Mouse (Mus musculus) megakaryocyte, embryonic 14.5 days (primary cell): ENCODE data around the gene Defb25. TPM values are rescaled to one million over a fixed set of nuclear protein-coding genes. Genes with fewer than 3 reads are reported as not detected.

ENCODE experiments used
- H3K27me3 ChIP-seq: replicated peaks from 2 replicates; pipeline ENCODE3; 2012; ENCODE audit warnings: inconsistent platforms
- H3K36me3 ChIP-seq: replicated peaks from 2 replicates; pipeline ENCODE3; 2012; ENCODE audit warnings: low read length, inconsistent platforms, mixed read lengths
- H3K4me1 ChIP-seq: 2 replicates; pipeline ENCODE4 v1.6.1; 2012; ENCODE audit warnings: inconsistent platforms
- H3K4me3 ChIP-seq: replicated peaks from 2 replicates; pipeline ENCODE3; 2012; ENCODE audit warnings: moderate library complexity, mild to moderate bottlenecking, inconsistent platforms
- H3K9me3 ChIP-seq: 2 replicates; pipeline ENCODE4 v1.6.1; 2012; ENCODE audit warnings: inconsistent platforms
- FLI1 ChIP-seq: IDR thresholded peaks from 2 replicates; pipeline ENCODE4 v1.6.1; 2012; ENCODE audit warnings: low read length, inconsistent platforms, mixed read lengths
- GATA1 ChIP-seq: IDR thresholded peaks from 3 replicates; pipeline ENCODE4 v1.6.1; 2012; ENCODE audit warnings: mixed read lengths, low read length, inconsistent platforms, borderline replicate concordance
- polyA plus RNA-seq: library from polyadenylated mRNA; stranded (reverse); fragments of >175 nt; gene quantifications from 2 replicates; pipeline ENCODE4 v1.2.3, GENCODE M21; 2012; ENCODE audit warnings: low replicate concordance; ENCODE audit not compliant: insufficient read depth

Gene Defb25
- polyA plus RNA-seq, 1 experiment: not detected

- no peak overlapping the region for H3K4me3 ChIP-seq
- H3K36me3 ChIP-seq: no peaks in the 10 kb centered on the region
Observed at GRCm38 (mm10) chr2:152612193-152612592, 10.7 kb downstream of the Defb25 start.

DNA sequence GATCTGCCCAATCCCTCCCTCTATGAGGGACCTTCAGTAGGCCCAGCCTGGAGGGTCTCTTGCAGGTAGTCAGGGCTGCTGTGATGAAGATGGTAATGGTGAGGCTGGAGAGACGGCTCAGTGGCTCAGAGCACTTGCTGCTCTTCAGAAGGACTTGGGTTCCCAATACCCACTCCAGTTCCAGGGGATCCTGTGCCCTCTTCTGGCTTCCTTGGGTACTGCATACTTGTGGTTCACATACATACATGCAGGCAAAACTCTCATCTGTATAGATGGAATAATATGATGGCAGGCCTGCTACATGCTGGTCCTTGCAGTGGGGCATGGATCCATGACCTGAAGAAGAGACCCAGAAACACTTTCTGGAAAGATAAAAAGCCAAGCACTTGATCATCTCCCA is 14.1 kb downstream of the Defb25 start:
- TF ChIP-seq GATA1 (no peak), FLI1 (no peak)
- Histone ChIP-seq H3K27me3 (peaks cover 39% of the 10 kb centered on the region), H3K4me3 (no peak overlapping the region), H3K9me3 (peaks cover 15% of the 10 kb centered on the region), H3K36me3 (no peaks in the 10 kb centered on the region), H3K4me1 (peaks cover 46% of the 10 kb centered on the region)

More at GRCm38 (mm10) chr2:152612193-152612592, 10.7 kb downstream of the Defb25 start:
- TF ChIP-seq FLI1: no peak
- TF ChIP-seq GATA1: no peak
- Histone ChIP-seq H3K27me3 (peaks cover 26% of the 10 kb centered on the region), H3K4me1 (peaks cover 18% of the 10 kb centered on the region), H3K9me3 (peaks cover 9% of the 10 kb centered on the region)

DNA sequence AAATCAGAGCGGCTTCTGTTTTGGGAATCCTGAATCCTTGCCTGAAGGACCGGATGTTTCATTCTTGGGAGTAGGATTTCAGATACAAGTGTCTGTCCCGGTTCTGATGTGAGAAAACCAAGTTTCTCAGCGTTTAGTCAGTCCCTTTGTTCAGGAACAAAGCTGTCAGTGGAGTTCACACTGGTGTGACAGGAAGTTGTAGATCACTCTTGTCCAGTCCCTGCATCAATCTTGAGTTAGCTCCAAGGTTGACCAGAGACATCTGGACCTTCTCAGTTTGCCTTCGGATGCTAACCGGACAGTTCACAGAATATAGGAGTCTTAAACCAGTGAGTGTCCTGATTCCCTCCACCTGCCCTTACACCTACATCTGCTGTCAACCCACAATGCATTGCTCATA is 15.1 kb downstream of the Defb25 start:
- Histone ChIP-seq H3K36me3 (no peaks in the 10 kb centered on the region), H3K4me3 (no peak overlapping the region), H3K4me1 (peaks cover 46% of the 10 kb centered on the region), H3K9me3 (peaks cover 18% of the 10 kb centered on the region), H3K27me3 (peaks cover 39% of the 10 kb centered on the region)
- no peak for TF ChIP-seq FLI1
- no peak for TF ChIP-seq GATA1

DNA sequence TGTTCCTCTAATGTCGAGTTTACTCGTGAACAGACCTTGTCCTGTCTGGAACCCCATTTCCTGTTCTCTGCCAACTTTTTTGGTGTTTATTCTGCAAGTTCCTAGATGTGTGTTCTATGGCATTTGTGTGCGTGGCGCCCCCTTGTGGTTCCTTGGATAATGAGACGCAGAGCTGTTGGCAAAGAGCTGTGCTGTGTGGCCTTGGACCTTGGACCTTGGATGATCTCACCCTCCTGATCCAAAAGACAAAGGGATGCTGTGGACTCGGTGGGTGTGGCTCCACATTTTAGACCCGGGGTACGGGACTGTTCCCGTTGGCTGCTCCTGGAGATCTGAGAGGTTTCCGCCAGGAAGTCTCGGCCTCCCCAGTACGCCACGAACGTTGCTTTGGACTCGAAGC is 18.8 kb downstream of the Defb25 start, which contains the start of gene Defb36:
TSS of gene Defb36 (plus strand) at position 271 of the 400 bp plus-strand sequence.
- peaks cover 30% of the 10 kb centered on the region for H3K9me3 ChIP-seq

DNA sequence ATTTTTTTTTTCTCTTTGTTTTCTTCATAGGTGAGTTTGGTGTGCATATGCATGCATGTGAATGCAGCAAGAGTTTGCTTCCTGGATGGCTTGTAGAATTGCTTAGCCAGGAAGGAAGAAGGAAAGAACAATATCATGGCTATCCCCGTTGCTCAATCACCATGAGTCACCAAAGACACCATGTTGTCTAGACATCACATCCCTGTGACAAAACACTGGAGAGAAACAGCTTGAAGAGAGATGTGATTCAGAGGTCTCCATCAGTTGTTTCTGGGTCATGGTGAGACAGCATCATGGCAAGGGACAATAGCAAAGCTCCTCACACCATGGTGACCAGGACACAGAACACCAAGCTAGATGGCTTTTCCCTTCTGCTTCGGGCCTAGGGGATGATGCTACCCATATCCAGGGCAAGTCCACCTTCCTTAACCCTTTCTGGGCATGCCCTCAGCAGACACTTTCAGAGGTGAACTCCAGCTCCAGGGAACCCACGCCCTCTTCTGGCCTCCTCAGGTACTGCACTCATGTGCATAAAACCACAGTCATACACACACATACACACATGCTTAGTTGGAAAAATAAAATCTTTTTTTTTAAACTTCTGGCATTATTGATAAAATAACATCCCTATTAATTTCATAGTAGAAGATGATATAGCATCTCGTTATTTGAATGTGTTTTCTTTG is 21.4 kb downstream of the Defb25 start:
- Histone ChIP-seq H3K4me1 (peaks cover 45% of the 10 kb centered on the region), H3K9me3 (peaks cover 22% of the 10 kb centered on the region), H3K36me3 (no peaks in the 10 kb centered on the region), H3K27me3 (peaks cover 12% of the 10 kb centered on the region), H3K4me3 (no peak overlapping the region)
- TF ChIP-seq FLI1 (no peak), GATA1 (no peak)

More for the DNA sequence above, 18.8 kb downstream of the Defb25 start, which contains the start of gene Defb36:
- Histone ChIP-seq H3K4me1 (peaks cover 49% of the 10 kb centered on the region), H3K36me3 (no peaks in the 10 kb centered on the region), H3K4me3 (no peak within 1 kb of the TSS), H3K27me3 (peaks cover 25% of the 10 kb centered on the region)
- TF ChIP-seq FLI1 (no peak), GATA1 (no peak)

GRCm38 (mm10) chr2:152600076-152600475 is 22.8 kb downstream of the Defb25 start:
- TF ChIP-seq GATA1: no peak
- no peak for TF ChIP-seq FLI1
- H3K4me1 ChIP-seq: peaks cover 31% of the 10 kb centered on the region
- H3K36me3 ChIP-seq: no peaks in the 10 kb centered on the region
- H3K27me3 ChIP-seq: peaks cover 7% of the 10 kb centered on the region
- H3K9me3 ChIP-seq: peaks cover 22% of the 10 kb centered on the region
- no peak overlapping the region for H3K4me3 ChIP-seq

- H3K27me3 ChIP-seq: peaks cover 10% of the 10 kb centered on the region
- peaks cover 24% of the 10 kb centered on the region for H3K4me1 ChIP-seq
- peaks cover 21% of the 10 kb centered on the region for H3K9me3 ChIP-seq
- H3K36me3 ChIP-seq: no peaks in the 10 kb centered on the region
- no peak within 1 kb of the TSS for H3K4me3 ChIP-seq
- no peak for TF ChIP-seq FLI1
- TF ChIP-seq GATA1: no peak
Observed at GRCm38 (mm10) chr2:152599299-152599698, 23.6 kb downstream of the Defb25 start, which contains the start of gene Defb45. Gene Defb45 (minus strand): TSS chr2:152599399.

DNA sequence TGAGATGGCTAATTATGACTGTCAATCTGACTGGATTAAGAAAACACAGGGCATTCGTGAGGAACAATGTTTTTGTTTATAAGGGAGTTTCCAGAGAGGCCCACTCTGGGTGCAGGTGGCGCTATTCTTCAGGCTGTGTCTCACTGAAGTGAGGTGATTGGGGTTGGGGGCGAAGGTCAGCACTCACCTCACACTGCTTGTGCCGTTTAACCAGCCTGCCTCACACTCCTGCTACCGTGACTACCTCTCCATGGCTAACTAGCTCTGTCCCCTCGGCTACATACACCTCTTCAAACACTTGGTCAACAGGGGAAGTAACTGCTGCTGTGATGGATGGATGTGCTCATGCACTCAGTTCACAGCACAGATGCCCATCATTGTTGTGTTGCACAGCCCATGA is 33.8 kb downstream of the Defb25 start:
- Histone ChIP-seq H3K4me1 (peaks cover 59% of the 10 kb centered on the region), H3K36me3 (no peaks in the 10 kb centered on the region), H3K4me3 (peak overlapping the region; percentile 5), H3K27me3 (peaks cover 39% of the 10 kb centered on the region), H3K9me3 (no peaks in the 10 kb centered on the region)
- TF ChIP-seq FLI1 (no peak), GATA1 (no peak)

GRCm38 (mm10) chr2:152588450-152588849 is 34.4 kb downstream of the Defb25 start:
- TF ChIP-seq FLI1: no peak
- TF ChIP-seq GATA1: no peak
- Histone ChIP-seq H3K4me1 (peaks cover 65% of the 10 kb centered on the region), H3K4me3 (no peak overlapping the region), H3K27me3 (peaks cover 40% of the 10 kb centered on the region), H3K9me3 (no peaks in the 10 kb centered on the region), H3K36me3 (no peaks in the 10 kb centered on the region)

DNA sequence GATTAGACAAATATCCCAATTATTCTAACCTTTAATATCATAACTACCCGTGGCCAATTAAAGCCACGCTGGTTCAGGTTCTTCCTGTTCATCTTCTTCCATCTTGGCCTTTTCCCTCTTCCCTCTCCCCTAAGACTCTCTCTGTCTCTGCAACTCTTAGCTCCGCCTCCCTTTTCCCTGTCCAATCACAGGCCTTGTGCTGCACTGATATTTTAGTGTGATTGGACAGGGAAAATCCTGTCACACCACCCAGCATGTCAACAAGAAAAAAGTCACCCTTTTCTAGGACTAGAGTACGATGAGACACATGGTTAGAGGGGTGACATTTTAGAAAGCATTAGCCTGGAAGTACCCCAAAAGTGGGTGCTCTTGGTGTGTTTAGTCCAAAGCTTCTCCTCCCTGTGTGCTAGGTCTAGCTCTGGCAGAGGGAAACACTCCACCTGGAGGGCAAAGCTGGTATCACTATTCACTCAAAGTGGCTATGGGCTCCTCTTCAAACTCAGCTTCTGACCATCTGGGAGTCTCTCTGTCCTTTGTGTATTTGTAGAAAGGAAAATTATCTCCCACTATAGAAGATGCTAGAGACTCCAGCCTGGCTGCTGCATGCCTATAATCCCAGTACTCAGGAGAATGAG is 35.8 kb downstream of the Defb25 start:
- H3K9me3 ChIP-seq: no peaks in the 10 kb centered on the region
- no peak for TF ChIP-seq FLI1
- TF ChIP-seq GATA1: no peak
- H3K4me3 ChIP-seq: no peak overlapping the region

More for the DNA sequence above, 35.8 kb downstream of the Defb25 start:
- Histone ChIP-seq H3K27me3 (peaks cover 42% of the 10 kb centered on the region), H3K36me3 (no peaks in the 10 kb centered on the region), H3K4me1 (peaks cover 64% of the 10 kb centered on the region)
